Comparison of ENCODE assay signal across 8 mouse cellular contexts in genomic region chr10:75060843-75061235, GRCm38 (mm10). TPM values are rescaled to one million over a fixed set of nuclear protein-coding genes. Genes with fewer than 3 reads are reported as not detected.
DNase-seq lines count a peak whose midpoint lies in the region; ATAC-seq and TF ChIP-seq lines count a peak whose summit lies in the region.

No protein-coding gene starts in this region.

- H3K9me3 ChIP-seq in heart, embryonic 16.5 days (replicated peaks; ENCODE audit: control insufficient read depth, low read length): no peaks in the 10 kb centered on the region
- H3K9me3 ChIP-seq in liver, embryonic 11.5 days (ENCODE audit: control insufficient read depth, low read length): no peaks in the 10 kb centered on the region

- no peak for TF ChIP-seq POLR2A in heart, adult 2 months (IDR thresholded peaks at IDR 0.05; ENCODE audit: insufficient read depth, low read depth, low read length)
- TF ChIP-seq POLR2A in small intestine, adult 2 months (IDR thresholded peaks at IDR 0.05; ENCODE audit: low read depth, low read length): no peak

- H3K36me3 ChIP-seq in heart, adult 2 months (ENCODE audit: control insufficient read depth, insufficient read depth, low read length): no peaks in the 10 kb centered on the region
- H3K36me3 ChIP-seq in heart, embryonic 16.5 days (ENCODE audit: control insufficient read depth, insufficient read depth): no peaks in the 10 kb centered on the region
- no peaks in the 10 kb centered on the region; the same call in 1 of the 2 replicates for H3K36me3 ChIP-seq in liver, embryonic 11.5 days (ENCODE audit: control insufficient read depth, insufficient read depth, low read length)
- H3K36me3 ChIP-seq in small intestine, adult 2 months (ENCODE audit: control insufficient read depth, insufficient read depth, low read length): 0 out of 2 replicates have a peak, but pooled peaks cover 2% of the 10 kb centered on the region

- H3K4me2 ChIP-seq in heart, embryonic 16.5 days (ENCODE audit: low read depth, low read length): peak overlapping the region; percentile 77
- H3K4me2 ChIP-seq in liver, embryonic 11.5 days: peak overlapping the region; percentile 80

- DNase-seq in heart, adult 2 months: peak in 1 of 2 experiments; percentile 60
- no peak for DNase-seq in heart, adult 9 months (ENCODE audit: low spot score in 2 of 2)
- peak; percentile 38 to 49 for DNase-seq in B cell, adult 2 months
- no peak for DNase-seq in liver, embryonic 11.5 days (ENCODE audit: low spot score)
- no peak for DNase-seq in testis, postnatal 10 days (ENCODE audit: low spot score)

- intact Hi-C loops in heart, adult 2 months (cut with DNase I): loop anchor here (2.0 kb wide), 1 partner anchor 44 kb away; no protein-coding TSS in a partner anchor

- TF ChIP-seq CTCF in heart, adult 2 months (IDR thresholded peaks at IDR 0.05): no peak
- no peak for TF ChIP-seq CTCF in small intestine, adult 2 months (IDR thresholded peaks at IDR 0.05; ENCODE audit: extremely low read depth, insufficient read length, insufficient replicate concordance, low read depth, low read length)

- peak overlapping the region; percentile 86 for H3K4me3 ChIP-seq in heart, adult 2 months
- peak overlapping the region; percentile 87 for H3K4me3 ChIP-seq in brown adipose tissue, adult 24 weeks (ENCODE audit: insufficient read depth, low read depth, low read length)
- H3K4me3 ChIP-seq in heart, embryonic 16.5 days (ENCODE audit: low read length): peak overlapping the region; percentile 77
- peak overlapping the region; percentile 83 for H3K4me3 ChIP-seq in liver, embryonic 11.5 days (ENCODE audit: low read depth, low read length)
- H3K4me3 ChIP-seq in small intestine, adult 2 months (ENCODE audit: low read depth, low read length): peak overlapping the region; percentile 92

- ATAC-seq in heart, embryonic 16.5 days (replicated peaks; ENCODE audit: extremely low read depth, insufficient read depth, low FRiP score): peak; percentile 18; the same call in 1 of the 2 replicates
- ATAC-seq in liver, embryonic 11.5 days (replicated peaks; ENCODE audit: low FRiP score): no peak; the same call in 1 of the 2 replicates

- peaks cover 1% of the 10 kb centered on the region for H3K79me2 ChIP-seq in heart, adult 2 months (replicated peaks; ENCODE audit: control insufficient read depth, insufficient read depth, low read length)

- under 1% methylated on average over 44 of the region's 48 CpGs for WGBS in heart, adult 2 months
- WGBS in heart, embryonic 16.5 days: under 1% methylated on average over 36 of the region's 48 CpGs
- WGBS in liver, embryonic 11.5 days: under 1% methylated on average over 46 of the region's 48 CpGs
- under 1% methylated on average over 47 of the region's 48 CpGs for WGBS in small intestine, adult 2 months

- peaks cover 6% of the 10 kb centered on the region for H3K4me1 ChIP-seq in heart, adult 2 months (ENCODE audit: control insufficient read depth, insufficient read depth, low read length)
- peaks cover 20% of the 10 kb centered on the region for H3K4me1 ChIP-seq in brown adipose tissue, adult 24 weeks (ENCODE audit: control insufficient read depth, insufficient read depth, insufficient read length, low read length)
- peaks cover 37% of the 10 kb centered on the region for H3K4me1 ChIP-seq in heart, embryonic 16.5 days (ENCODE audit: control insufficient read depth, insufficient read depth, low read length)
- H3K4me1 ChIP-seq in liver, embryonic 11.5 days (replicated peaks; ENCODE audit: control insufficient read depth, insufficient read depth, low read length): peaks cover 38% of the 10 kb centered on the region
- peaks cover 23% of the 10 kb centered on the region for H3K4me1 ChIP-seq in small intestine, adult 2 months (ENCODE audit: control insufficient read depth, insufficient read depth, insufficient read length, low read length)

- H3K9ac ChIP-seq in heart, adult 2 months (ENCODE audit: low read depth, low read length): peak overlapping the region; percentile 90
- peak overlapping the region; percentile 83 for H3K9ac ChIP-seq in heart, embryonic 16.5 days (ENCODE audit: low read length)
- H3K9ac ChIP-seq in liver, embryonic 11.5 days (ENCODE audit: low read depth, low read length): peak overlapping the region; percentile 68

- TF ChIP-seq EP300 in heart, adult 2 months (IDR thresholded peaks at IDR 0.05; ENCODE audit: insufficient read depth, low read depth, low read length): no peak

- peak overlapping the region; percentile 55 for H3K27ac ChIP-seq in heart, adult 2 months
- H3K27ac ChIP-seq in brown adipose tissue, adult 24 weeks (replicated peaks; ENCODE audit: low read depth, low read length): no peak overlapping the region
- no peak overlapping the region for H3K27ac ChIP-seq in heart, embryonic 16.5 days (ENCODE audit: low read length)
- H3K27ac ChIP-seq in liver, embryonic 11.5 days (ENCODE audit: low read depth, low read length): peak overlapping the region; percentile 74
- H3K27ac ChIP-seq in small intestine, adult 2 months (ENCODE audit: insufficient read depth, low read depth, low read length): no peak overlapping the region

- no peaks in the 10 kb centered on the region for H3K27me3 ChIP-seq in heart, adult 2 months (ENCODE audit: control insufficient read depth, insufficient read depth, low read length)
- peaks cover 24% of the 10 kb centered on the region for H3K27me3 ChIP-seq in heart, embryonic 16.5 days (ENCODE audit: control insufficient read depth, insufficient read depth, low read length)
- peaks cover 20% of the 10 kb centered on the region for H3K27me3 ChIP-seq in liver, embryonic 11.5 days (replicated peaks; ENCODE audit: control insufficient read depth, insufficient read depth, low read length)
- no peaks in the 10 kb centered on the region for H3K27me3 ChIP-seq in small intestine, adult 2 months (ENCODE audit: control insufficient read depth, insufficient read depth, low read length)

RNA-seq across cellular contexts. Expression of gene Bcr, which starts 0.4 kb away (rescaled TPM):
- 1 to 10 TPM; 9.9 to 10.0 TPM for total RNA-seq in heart, adult 2 months (2021)
- polyA plus RNA-seq in heart, adult 2 months (2012; rRNA removed): 7.3 and 8.5 TPM in 2 replicates
- 9.1 and 9.5 TPM in 2 replicates for polyA plus RNA-seq in brown adipose tissue, adult 24 weeks (2012; ENCODE audit: insufficient read depth, insufficient read length, missing spikeins)
- 9.8 and 10.6 TPM in 2 replicates for polyA plus RNA-seq in heart, embryonic 16.5 days (2015; fragmentation: Nextera tagmentation; extraction: Ambion mirVana)
- 4.2 and 6.8 TPM in 2 replicates for polyA plus RNA-seq in liver, embryonic 11.5 days (2014; fragmentation: Nextera tagmentation; extraction: Ambion mirVana)
- 10.1 and 46.9 TPM in 2 replicates for polyA plus RNA-seq in small intestine, adult 2 months (2012; rRNA removed)

RNA-seq across cellular contexts. Expression of gene Rab36, which starts 24.0 kb away (rescaled TPM):
- total RNA-seq in heart, adult 2 months (2021): 1 to 10 TPM in 1 of 2 experiments, under 1 TPM in 1; 0.57 to 1.0 TPM
- 3.2 and 3.4 TPM in 2 replicates for polyA plus RNA-seq in heart, adult 2 months (2012; rRNA removed)
- not detected in 2 replicates for polyA plus RNA-seq in brown adipose tissue, adult 24 weeks (2012; ENCODE audit: insufficient read depth, insufficient read length, missing spikeins)
- 1.7 and 3.1 TPM in 2 replicates for polyA plus RNA-seq in heart, embryonic 16.5 days (2015; fragmentation: Nextera tagmentation; extraction: Ambion mirVana)
- 6.5 and 7.8 TPM in 2 replicates for polyA plus RNA-seq in liver, embryonic 11.5 days (2014; fragmentation: Nextera tagmentation; extraction: Ambion mirVana)
- polyA plus RNA-seq in small intestine, adult 2 months (2012; rRNA removed): 1.2 and 1.6 TPM in 2 replicates

RNA-seq across cellular contexts. Expression of gene Rsph14, which starts 28.5 kb away (rescaled TPM):
- not detected for total RNA-seq in heart, adult 2 months (2021)
- polyA plus RNA-seq in heart, adult 2 months (2012; rRNA removed): 0.86 TPM in 1 of 2 replicates, not detected in the other
- not detected in 2 replicates for polyA plus RNA-seq in brown adipose tissue, adult 24 weeks (2012; ENCODE audit: insufficient read depth, insufficient read length, missing spikeins)
- polyA plus RNA-seq in heart, embryonic 16.5 days (2015; fragmentation: Nextera tagmentation; extraction: Ambion mirVana): 0.37 and 0.60 TPM in 2 replicates
- polyA plus RNA-seq in liver, embryonic 11.5 days (2014; fragmentation: Nextera tagmentation; extraction: Ambion mirVana): not detected in 2 replicates
- polyA plus RNA-seq in small intestine, adult 2 months (2012; rRNA removed): not detected in 2 replicates

Comparison
In these comparisons a context has a peak if more than half of its experiments do, and no peak if none do; other contexts are left out.
1. H3K27ac ChIP-seq: peak in heart, adult 2 months (single experiment) and liver, embryonic 11.5 days (single experiment); none in brown adipose tissue, adult 24 weeks (single experiment), heart, embryonic 16.5 days (single experiment) and small intestine, adult 2 months (single experiment).
2. DNase-seq: peak in B cell, adult 2 months (2 of 2); none in heart, adult 9 months (0 of 2), liver, embryonic 11.5 days (single experiment) and testis, postnatal 10 days (single experiment).
3. Peak in every context shown above with its lines, with median percentiles within 50 percentile points of each other: H3K4me3 ChIP-seq and H3K9ac ChIP-seq.